Mouse (Mus musculus) cerebellum, adult 2 months (tissue): ENCODE data around the gene Col4a2.

ENCODE experiments used
- CTCF ChIP-seq: fragments of 200-500 bp; IDR thresholded peaks from 2 replicates; pipeline ENCODE4 v1.5.1; 2011; ENCODE audit warnings: low read depth, mild to moderate bottlenecking, control low read depth, low read length, moderate library complexity, borderline replicate concordance; ENCODE audit not compliant: insufficient read depth
- POLR2A ChIP-seq: fragments of 200-500 bp; IDR thresholded peaks from 2 replicates; pipeline ENCODE4 v1.6.1; 2011; ENCODE audit warnings: low read length, control low read depth, borderline replicate concordance; ENCODE audit not compliant: insufficient read depth

DNA sequence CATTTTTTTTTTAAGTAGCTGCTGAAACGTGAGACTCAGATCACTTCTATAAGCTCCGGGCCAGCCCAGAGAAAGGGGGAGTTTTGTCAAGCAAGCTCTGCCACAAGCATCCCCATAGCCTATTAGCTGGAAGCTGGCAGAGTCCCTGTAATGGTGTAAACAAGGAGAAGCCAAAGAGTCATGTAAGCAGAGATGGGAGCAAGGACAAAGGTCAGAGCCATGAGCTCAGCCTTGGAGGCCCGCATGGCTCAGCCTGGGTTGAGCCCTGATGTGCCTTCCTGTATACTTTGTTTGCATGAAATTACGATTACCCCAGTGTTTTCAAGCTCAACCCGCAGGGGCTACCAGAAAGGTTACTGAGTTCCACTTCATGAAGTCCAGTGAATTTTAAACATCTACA lies 146.4 kb downstream of the Col4a2 start:
- TF ChIP-seq CTCF: no peak
- TF ChIP-seq POLR2A: no peak
